Comparison of ENCODE assay signal across 23 mouse cellular contexts in genomic region chr4:127362520-127362919, GRCm38 (mm10). TPM values are rescaled to one million over a fixed set of nuclear protein-coding genes. Genes with fewer than 3 reads are reported as not detected.
"Had no signal": no experiment of that assay in that cellular context is flagged by ENCODE, and none has a peak within 500 bp of the region (broad histone marks: within the 10 kb centered on the region; RNA-seq: fewer than 3 reads in every experiment).

No protein-coding gene starts in this region.

- H3K9me3 ChIP-seq: midbrain, embryonic 10.5 days; midbrain, embryonic 12.5 days; neural tube, embryonic 12.5 days; stomach, embryonic 15.5 days had no signal

- DNase-seq: lung, adult 18-20 months; lung, embryonic 14.5 days; lung, postnatal 10 days; lung, postnatal 36 days; midbrain, embryonic 14.5 days; right cerebral cortex, postnatal 14 days; thymus, adult 2 months; thymus, postnatal 14 days; thymus, postnatal 4 days had no signal

- H3K36me3 ChIP-seq: midbrain, embryonic 10.5 days; midbrain, embryonic 12.5 days; neural tube, embryonic 12.5 days; stomach, embryonic 15.5 days had no signal

- H3K27me3 ChIP-seq: neural tube, embryonic 12.5 days; stomach, embryonic 15.5 days had no signal

- H3K4me1 ChIP-seq: stomach, embryonic 15.5 days had no signal

- H3K27ac ChIP-seq: macrophage; midbrain, embryonic 10.5 days; midbrain, embryonic 12.5 days; neural tube, embryonic 12.5 days; stomach, embryonic 15.5 days; stomach, postnatal 0 days had no signal

- H3K9ac ChIP-seq: lung, embryonic 14.5 days; midbrain, embryonic 12.5 days; neural tube, embryonic 12.5 days; stomach, embryonic 15.5 days had no signal

- H3K4me3 ChIP-seq: midbrain, embryonic 10.5 days; midbrain, embryonic 12.5 days; neural tube, embryonic 12.5 days; stomach, embryonic 15.5 days had no signal

- H3K4me2 ChIP-seq: lung, embryonic 14.5 days; midbrain, embryonic 12.5 days; neural tube, embryonic 12.5 days; stomach, embryonic 15.5 days had no signal

RNA-seq across cellular contexts. Expression of gene Gjb5, which starts 4.5 kb away (rescaled TPM):
- total RNA-seq: megakaryocyte, adult 5-6 weeks; megakaryocyte-erythroid progenitor cell, adult 5-6 weeks; monocyte, adult 5-6 weeks; neutrophil, adult 5-6 weeks had no signal
- polyA plus RNA-seq: macrophage; midbrain, embryonic 14.5 days; neural tube, embryonic 14.5 days; spleen, adult 2 months had no signal

RNA-seq across cellular contexts. Expression of gene Gjb4, which starts 8.6 kb away (rescaled TPM):
- total RNA-seq: megakaryocyte-erythroid progenitor cell, adult 5-6 weeks; midbrain, postnatal 0 days; monocyte, adult 5-6 weeks; neutrophil, adult 5-6 weeks had no signal
- polyA plus RNA-seq: lung, embryonic 14.5 days; macrophage; midbrain, embryonic 12.5 days; midbrain, embryonic 14.5 days; midbrain, postnatal 0 days; neural tube, embryonic 12.5 days; neural tube, embryonic 14.5 days; spleen, adult 2 months; testis, adult 2 months had no signal

RNA-seq across cellular contexts. Expression of gene Gjb3, which starts 31.9 kb away (rescaled TPM):
- total RNA-seq: megakaryocyte, adult 5-6 weeks; megakaryocyte-erythroid progenitor cell, adult 5-6 weeks; monocyte, adult 5-6 weeks; neutrophil, adult 5-6 weeks had no signal
- polyA plus RNA-seq: macrophage had no signal

RNA-seq across cellular contexts. Expression of gene Gja4, which starts 48.7 kb away (rescaled TPM):
- total RNA-seq: megakaryocyte, adult 5-6 weeks; megakaryocyte-erythroid progenitor cell, adult 5-6 weeks; monocyte, adult 5-6 weeks; neutrophil, adult 5-6 weeks had no signal
- polyA plus RNA-seq: macrophage had no signal
